Mouse (Mus musculus): ENCODE results near the gene Plod3.

Gene Plod3

DNA sequence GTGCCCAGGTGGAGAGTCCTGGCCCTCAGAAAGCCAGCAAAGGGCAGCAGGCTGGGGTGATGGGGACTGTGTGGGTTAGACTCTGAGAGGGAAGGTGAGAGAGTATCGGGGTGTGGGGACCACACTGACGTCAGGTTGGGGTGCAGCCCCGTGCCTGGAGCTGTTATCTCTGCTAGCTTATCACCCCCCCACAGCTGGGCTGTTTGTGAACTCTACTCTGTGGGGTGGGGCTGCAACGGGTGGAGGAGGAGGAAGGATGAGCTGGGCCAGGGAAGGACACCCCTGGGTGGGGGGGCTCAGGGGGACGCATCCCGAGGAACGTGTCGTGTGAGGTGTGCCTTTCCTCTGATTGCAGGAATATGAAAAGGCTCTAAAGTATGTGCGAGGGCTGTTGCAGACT is 21.6 kb upstream of the Plod3 start:
- DNase-seq (ENCODE audit: low spot score): no peak

DNA sequence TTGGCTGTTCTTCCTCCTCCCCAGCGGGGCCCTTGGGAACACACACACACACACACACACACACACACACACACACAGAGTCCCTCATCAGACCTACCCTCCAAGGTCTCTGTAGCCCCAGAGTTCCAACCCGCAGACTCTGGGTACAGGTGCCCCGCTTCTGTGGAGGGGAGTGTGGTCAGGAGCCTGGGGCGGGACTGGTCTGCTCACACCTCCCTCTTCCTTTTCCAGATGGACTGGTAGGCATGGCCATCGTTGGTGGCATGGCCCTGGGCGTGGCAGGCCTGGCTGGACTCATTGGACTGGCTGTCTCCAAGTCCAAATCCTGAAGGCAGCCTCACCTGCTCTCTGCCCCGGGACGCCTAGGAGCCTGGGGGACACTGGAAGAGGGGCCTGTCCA is 21.1 kb upstream of the Plod3 start:
- no peak for DNase-seq (ENCODE audit: low spot score)

DNA sequence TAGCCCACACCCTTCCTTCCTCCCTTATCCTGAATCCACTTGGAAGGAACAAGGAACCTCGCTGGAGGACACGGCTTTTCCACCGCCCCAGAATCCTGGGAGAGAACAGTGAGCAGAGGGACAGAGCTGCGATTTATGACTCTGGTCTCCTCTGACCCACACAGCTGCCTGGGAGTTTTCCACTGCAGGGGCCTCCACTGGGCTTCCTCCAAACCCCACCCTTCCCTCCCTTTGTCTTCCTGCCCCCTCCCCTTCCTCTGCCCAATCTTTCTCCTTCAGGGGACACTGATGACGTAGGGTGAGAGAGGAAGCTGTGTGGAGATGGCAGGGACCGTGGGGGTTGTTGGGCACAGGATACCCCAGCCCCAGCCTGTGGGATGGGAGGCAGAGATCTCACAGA is 20.5 kb upstream of the Plod3 start, which contains the start of gene Cldn15:
Gene Cldn15 (plus strand): TSS at position 286 of the 400 bp plus-strand sequence.
- no peak for DNase-seq (ENCODE audit: low spot score)

- no peak for DNase-seq (ENCODE audit: low spot score)
Observed at GRCm38 (mm10) chr5:136966861-136967455, 19.9 kb upstream of the Plod3 start.

GRCm38 (mm10) chr5:136967592-136967991 is 19.2 kb upstream of the Plod3 start:
- no peak for DNase-seq (ENCODE audit: low spot score)

DNA sequence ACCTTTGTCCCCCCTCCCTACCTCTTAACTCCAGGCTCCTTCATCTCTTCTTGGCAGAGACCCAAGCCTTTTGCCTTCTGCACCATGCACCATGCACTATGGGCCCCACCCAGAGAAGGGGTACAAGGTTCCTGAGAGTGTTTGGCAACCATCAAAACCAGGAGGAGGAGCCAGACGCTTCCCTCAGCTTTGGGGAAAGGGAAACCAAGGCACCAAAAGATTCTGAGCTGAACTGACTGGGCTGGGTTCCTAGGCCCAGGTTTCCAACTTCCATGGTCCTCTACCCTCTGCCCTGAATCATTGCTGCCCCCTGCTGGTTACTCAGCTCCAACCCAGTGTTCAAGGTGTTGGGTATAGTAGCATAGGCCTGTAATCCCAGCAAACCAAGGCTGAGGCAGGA is 16.1 kb upstream of the Plod3 start:
- no peak for DNase-seq (ENCODE audit: low spot score)

- DNase-seq (ENCODE audit: low spot score): no peak
Observed at GRCm38 (mm10) chr5:136973670-136974069, 13.1 kb upstream of the Plod3 start.

DNA sequence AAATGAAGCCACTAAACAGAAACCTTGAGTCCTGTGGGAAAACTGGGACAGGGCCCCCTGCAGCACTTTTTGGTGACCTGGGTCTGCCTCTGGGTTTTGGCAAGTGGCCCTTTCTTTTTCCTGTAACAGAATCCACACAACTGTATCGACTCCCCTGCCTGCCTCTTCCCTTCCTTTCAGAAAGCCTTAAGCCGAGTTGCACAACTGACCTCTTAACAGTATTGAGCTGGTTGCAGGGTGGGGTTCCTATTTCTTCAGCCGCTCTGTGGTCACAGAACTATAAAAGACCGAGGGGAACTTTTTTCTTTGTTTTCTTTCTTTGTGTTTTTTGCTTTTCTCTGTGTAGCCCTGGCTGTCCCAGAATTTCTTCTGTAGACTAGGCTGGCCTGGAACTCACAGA is 9.1 kb upstream of the Plod3 start:
- DNase-seq (ENCODE audit: low spot score): no peak

DNA sequence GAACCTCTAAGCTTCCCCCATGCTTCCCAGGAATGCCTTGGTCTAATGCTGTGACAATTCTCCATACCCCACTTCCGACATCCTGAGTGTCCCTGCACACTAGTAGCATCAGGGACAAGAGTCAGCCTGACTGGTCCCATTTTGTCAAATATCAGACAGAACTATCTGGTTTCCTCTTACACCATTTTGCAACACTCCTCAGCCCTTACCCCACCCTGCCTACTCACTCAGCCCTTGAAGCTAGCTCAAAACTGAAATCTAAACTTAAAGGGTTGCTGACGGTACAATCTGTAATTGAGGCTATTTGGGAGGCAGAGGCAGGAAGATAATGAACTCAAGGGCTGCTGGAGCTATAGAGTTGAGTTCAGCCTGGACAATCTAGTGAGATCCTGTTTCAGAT is 7.1 kb upstream of the Plod3 start:
- DNase-seq (ENCODE audit: low spot score): no peak

- DNase-seq (ENCODE audit: low spot score): no peak
Observed at GRCm38 (mm10) chr5:136980974-136981373, 5.8 kb upstream of the Plod3 start.

DNA sequence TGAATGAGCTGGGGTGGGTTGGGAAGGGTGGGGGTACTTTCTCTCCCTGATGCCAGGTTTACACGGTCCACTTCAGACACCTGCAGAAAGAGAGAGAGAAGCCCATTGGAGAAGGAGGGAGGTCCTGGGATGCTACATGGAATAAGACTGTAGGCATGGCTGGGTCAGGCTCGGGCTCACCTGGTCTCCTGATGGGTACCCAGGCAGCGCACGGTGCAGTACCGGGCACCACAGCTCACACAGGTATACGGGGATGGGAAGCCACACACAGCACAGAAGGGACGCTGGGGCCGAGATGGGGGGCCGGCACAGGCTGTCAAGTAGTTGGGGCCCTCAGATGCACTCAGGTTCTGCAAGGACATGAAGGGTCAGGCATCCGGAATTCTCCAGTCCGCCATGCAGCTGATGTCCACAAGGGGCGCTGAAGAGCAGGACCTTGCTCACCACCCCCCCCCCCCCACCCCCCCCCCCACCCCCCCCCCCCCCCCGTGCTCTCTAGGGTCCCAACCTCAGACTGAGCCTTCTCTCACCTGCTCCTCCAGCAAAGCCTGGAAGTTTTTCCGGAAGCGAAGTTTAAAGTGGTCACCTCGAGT is 4.4 kb upstream of the Plod3 start:
- DNase-seq (ENCODE audit: low spot score): no peak

DNA sequence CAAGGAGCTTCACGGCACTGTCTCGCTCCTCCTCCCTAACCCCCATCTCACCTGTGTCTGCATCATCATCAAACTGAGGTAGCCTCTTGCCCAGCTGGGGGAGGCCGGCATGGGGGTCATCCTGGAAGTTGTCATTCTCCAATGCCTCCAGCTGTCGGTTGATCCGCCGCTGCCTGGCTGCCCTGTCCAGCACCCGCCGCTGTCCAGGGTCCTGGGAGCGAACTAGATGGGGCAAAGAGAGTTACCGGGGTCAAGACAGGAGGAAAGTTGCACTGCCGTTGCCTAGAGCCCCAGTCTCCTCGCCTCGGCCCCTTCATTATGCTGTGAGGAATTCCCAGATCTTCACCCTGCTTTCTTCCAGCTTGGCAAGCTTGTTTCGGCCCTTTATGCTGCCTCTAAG is 2.0 kb upstream of the Plod3 start:
- no peak for DNase-seq (ENCODE audit: low spot score)

- peak; percentile 27 for DNase-seq (ENCODE audit: low spot score)
Observed at GRCm38 (mm10) chr5:136987138-136987933, 517 bp downstream of the Plod3 start.

DNA sequence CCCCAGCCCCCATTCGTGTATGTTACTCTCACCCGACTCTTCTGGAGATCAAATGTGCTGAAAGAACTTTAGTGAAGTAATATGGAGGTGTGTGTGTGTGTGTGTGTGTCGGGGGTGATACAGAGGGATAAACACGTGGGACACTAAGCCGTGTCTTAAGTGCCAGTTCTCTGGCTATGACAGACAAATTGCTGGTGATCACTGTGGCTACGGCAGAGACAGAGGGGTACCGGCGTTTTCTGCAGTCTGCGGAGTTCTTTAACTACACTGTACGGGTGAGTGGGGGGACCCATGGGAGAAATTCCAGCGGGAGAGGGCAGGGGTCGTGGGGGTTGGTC is 1.1 kb downstream of the Plod3 start, which contains the start of gene Znhit1:
Gene Znhit1 (minus strand): TSS at position 88 of the 338 bp plus-strand sequence.
- no peak for DNase-seq (ENCODE audit: low spot score)

DNA sequence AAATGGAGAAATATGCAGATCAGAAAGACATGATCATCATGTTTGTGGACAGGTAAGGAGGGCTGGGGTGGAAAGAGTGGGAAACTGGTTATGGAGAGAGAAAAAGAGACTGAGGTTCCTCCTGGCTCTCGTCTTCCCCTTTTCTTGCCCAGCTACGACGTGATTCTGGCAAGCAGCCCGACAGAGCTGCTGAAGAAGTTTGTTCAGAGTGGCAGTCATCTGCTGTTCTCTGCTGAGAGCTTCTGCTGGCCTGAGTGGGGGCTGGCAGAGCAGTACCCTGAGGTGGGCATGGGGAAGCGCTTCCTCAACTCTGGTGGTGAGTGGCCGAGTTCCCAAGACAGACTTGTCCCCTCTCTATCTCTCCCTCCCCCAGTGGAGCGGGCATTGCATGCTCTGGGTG is 1.6 kb downstream of the Plod3 start:
- no peak for DNase-seq (ENCODE audit: low spot score)

GRCm38 (mm10) chr5:136989801-136990200 is 3.0 kb downstream of the Plod3 start:
- DNase-seq (ENCODE audit: low spot score): no peak

- no peak for DNase-seq (ENCODE audit: low spot score)
Observed at GRCm38 (mm10) chr5:136999449-136999848, 12.6 kb downstream of the Plod3 start.

GRCm38 (mm10) chr5:137000612-137001011 is 13.8 kb downstream of the Plod3 start:
- DNase-seq (ENCODE audit: low spot score): no peak

DNA sequence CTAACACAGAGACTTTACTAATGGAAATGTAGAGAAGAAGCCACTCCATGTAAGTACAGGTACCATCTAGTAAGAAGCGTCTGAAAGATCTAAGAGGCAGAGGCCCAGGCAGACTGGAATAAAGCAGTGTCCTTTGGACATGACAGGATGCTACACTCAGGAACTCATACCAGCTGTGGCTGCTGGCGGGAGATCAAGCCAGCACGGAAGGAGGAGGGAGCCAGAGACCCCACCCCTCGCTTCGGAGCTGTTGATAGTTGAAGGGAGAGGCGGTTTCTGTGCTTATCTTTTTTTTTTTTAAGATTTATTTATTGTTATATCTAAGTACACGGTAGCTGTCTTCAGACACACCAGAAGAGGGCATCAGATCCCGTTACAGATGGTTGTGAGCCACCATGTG is 20.5 kb downstream of the Plod3 start:
- DNase-seq (ENCODE audit: low spot score): no peak

DNA sequence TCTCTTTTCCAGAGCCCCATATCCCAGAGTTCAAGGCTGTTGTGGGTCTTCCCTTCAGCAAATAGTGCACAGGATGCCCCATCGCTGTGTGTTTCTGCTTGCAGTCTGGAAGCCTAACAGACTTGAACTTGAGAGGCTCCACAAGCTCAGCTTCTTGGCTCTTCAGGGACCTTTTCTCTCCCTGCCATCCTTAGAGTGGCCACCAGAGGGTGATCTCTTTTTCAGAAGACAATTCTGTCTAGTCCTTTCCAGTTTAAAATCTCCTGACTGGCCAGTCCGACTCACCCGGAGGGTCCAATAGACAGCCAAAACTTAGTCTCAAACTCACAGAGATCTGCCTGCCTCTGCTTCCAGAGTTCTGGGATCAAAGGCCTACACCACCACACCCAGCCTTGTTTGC is 23.2 kb downstream of the Plod3 start:
- no peak for DNase-seq (ENCODE audit: low spot score)

DNA sequence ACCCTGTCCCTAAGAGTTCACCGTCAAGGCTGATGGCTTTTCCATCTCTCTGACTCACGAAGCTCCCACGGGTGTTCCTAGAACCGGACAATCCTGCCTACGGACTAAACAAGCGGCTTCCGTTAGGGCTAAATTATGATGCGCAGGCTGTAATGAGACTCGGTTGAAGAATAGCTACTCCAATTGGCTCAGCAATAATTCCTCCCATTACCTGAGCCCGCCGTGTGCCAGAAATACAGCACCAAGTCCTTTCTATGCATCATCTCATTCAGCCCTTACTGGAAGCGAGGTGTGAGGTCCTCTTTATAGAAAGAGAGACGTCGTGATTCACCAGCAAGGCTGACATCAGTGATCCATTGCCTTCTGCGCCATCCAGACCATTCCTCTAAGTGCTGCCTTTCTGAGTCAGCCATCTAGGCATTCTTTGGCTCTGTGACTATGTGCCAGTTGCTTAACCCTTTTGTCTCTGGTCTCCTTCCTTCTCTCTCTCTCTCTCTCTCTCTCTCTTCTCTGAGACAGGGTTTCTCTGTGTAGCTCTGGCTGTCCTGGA is 25.7 kb downstream of the Plod3 start:
- DNase-seq (ENCODE audit: low spot score): no peak

DNA sequence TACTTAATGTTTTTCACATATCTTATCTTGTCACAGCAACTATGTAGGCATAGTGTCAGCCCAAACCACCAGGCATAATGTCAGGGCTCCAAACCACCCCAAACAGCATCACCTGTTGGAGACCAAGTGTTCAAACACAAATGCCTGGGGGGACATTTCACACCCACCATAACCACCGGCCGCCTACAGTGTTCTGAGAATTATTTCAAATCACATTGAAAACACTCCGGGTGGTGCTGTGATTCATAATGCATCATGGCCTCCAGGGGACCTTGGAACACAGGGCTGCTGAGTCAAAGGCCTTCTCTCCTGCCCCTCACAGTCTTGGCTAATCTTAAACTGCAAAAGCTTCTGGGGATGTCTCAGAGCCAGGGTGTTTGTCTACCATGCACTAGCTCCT is 29.1 kb downstream of the Plod3 start:
- DNase-seq (ENCODE audit: low spot score): no peak

GRCm38 (mm10) chr5:137024318-137024717 is 37.5 kb downstream of the Plod3 start:
- DNase-seq (ENCODE audit: low spot score): no peak
